In genomic region chr19:47643910-47644309, GRCm38 (mm10) we compare ENCODE assay signal across 24 mouse cellular contexts. TPM values are rescaled to one million over a fixed set of nuclear protein-coding genes. Genes with fewer than 3 reads are reported as not detected.
A peak's percentile ranks its signal among the peaks of the same experiment; 100 is the strongest.
DNase-seq lines count a peak whose midpoint lies in the region; ATAC-seq and TF ChIP-seq lines count a peak whose summit lies in the region.
"Had no signal": no experiment of that assay in that cellular context is flagged by ENCODE, and none has a peak within 500 bp of the region (broad histone marks: within the 10 kb centered on the region; RNA-seq: fewer than 3 reads in every experiment).

No protein-coding gene starts in this region.

- no peak for TF ChIP-seq EP300 in heart, postnatal 0 days (IDR thresholded peaks at IDR 0.05; ENCODE audit: low read depth)

- intact Hi-C loops in heart, postnatal 25 days (cut with DNase I), result loop anchor here (5.0 kb wide), 1 partner anchor 137 kb away; no protein-coding TSS in a partner anchor

- H3K9ac ChIP-seq in heart, embryonic 11.5 days (ENCODE audit: low read depth, low read length), result no peak overlapping the region
- no peak overlapping the region for H3K9ac ChIP-seq in heart, postnatal 0 days (replicated peaks; ENCODE audit: low read depth, low read length)
- H3K9ac ChIP-seq: forebrain, embryonic 13.5 days; hindbrain, embryonic 12.5 days; intestine, embryonic 15.5 days; limb, embryonic 13.5 days had no signal

- no peak overlapping the region for H3K4me2 ChIP-seq in heart, embryonic 11.5 days
- no peak overlapping the region for H3K4me2 ChIP-seq in heart, postnatal 0 days (ENCODE audit: low read depth, low read length)
- H3K4me2 ChIP-seq: forebrain, embryonic 13.5 days; hindbrain, embryonic 12.5 days; intestine, embryonic 15.5 days; limb, embryonic 13.5 days; liver, embryonic 11.5 days had no signal

- peaks cover 11% of the 10 kb centered on the region for H3K36me3 ChIP-seq in heart, embryonic 11.5 days (ENCODE audit: control insufficient read depth, insufficient read depth, low read length)
- peaks cover 66% of the 10 kb centered on the region for H3K36me3 ChIP-seq in heart, postnatal 0 days (replicated peaks; ENCODE audit: control insufficient read depth, insufficient read depth, low read length)

- peaks cover 9% of the 10 kb centered on the region; the same call in 1 of the 2 replicates for H3K4me1 ChIP-seq in heart, embryonic 11.5 days (ENCODE audit: control insufficient read depth, insufficient read depth, low read length)
- H3K4me1 ChIP-seq in heart, postnatal 0 days (ENCODE audit: control insufficient read depth, insufficient read depth), result 0 out of 2 replicates have a peak, but pooled peaks cover 5% of the 10 kb centered on the region
- H3K4me1 ChIP-seq: forebrain, embryonic 13.5 days; hindbrain, embryonic 12.5 days; intestine, embryonic 15.5 days; limb, embryonic 13.5 days had no signal

- H3K27me3 ChIP-seq in heart, embryonic 11.5 days (ENCODE audit: control insufficient read depth, insufficient read depth, low read length), result no peaks in the 10 kb centered on the region
- no peaks in the 10 kb centered on the region for H3K27me3 ChIP-seq in heart, postnatal 0 days (ENCODE audit: control insufficient read depth, insufficient read depth, low read length)
- H3K27me3 ChIP-seq: forebrain, embryonic 13.5 days; hindbrain, embryonic 12.5 days; intestine, embryonic 15.5 days; limb, embryonic 13.5 days had no signal

- WGBS in heart, embryonic 11.5 days (ENCODE audit: insufficient replicate concordance), result 43% methylated on average over 2 of the region's 2 CpGs
- 34% methylated on average over 2 of the region's 2 CpGs for WGBS in heart, postnatal 0 days

- DNase-seq in heart, postnatal 25 days (ENCODE audit: low spot score), result no peak
- DNase-seq in heart, postnatal 0 days (ENCODE audit: low spot score), result peak; percentile 22
- no peak for DNase-seq in heart, adult 9 months (ENCODE audit: low spot score in 2 of 2)
- DNase-seq in lung, postnatal 10 days, result peak; percentile 10
- no peak for DNase-seq in lung, postnatal 4 days
- DNase-seq: adrenal gland, adult 2 months; adrenal gland, postnatal 36 days; B cell, adult 2 months; cerebellum, adult 8-10 months; cerebellum, postnatal 25 days; gastrocnemius, postnatal 14 days; kidney, adult 2 months; layer of hippocampus, postnatal 36 days; midbrain, embryonic 14.5 days; retina, postnatal 1 day; right cerebral cortex, postnatal 14 days had no signal

- no peak for ATAC-seq in heart, embryonic 11.5 days (replicated peaks; ENCODE audit: insufficient number of reproducible peaks, low FRiP score, low TSS enrichment)
- no peak for ATAC-seq in heart, postnatal 0 days (ENCODE audit: insufficient read depth, low read depth)
- ATAC-seq: activated CD4-positive, CD25-positive, alpha-beta regulatory T cell, adult 4 months; forebrain, embryonic 13.5 days; hindbrain, postnatal 0 days; intestine, embryonic 15.5 days had no signal

- no peak for TF ChIP-seq CTCF in heart, postnatal 0 days (IDR thresholded peaks at IDR 0.05; ENCODE audit: low read depth)

- H3K27ac ChIP-seq in heart, embryonic 11.5 days (ENCODE audit: low read depth, low read length), result 0 out of 2 replicates have a peak overlapping the region, but pooled peaks have one; percentile 10
- H3K27ac ChIP-seq in heart, postnatal 0 days (ENCODE audit: low read depth), result peak overlapping the region; percentile 39
- H3K27ac ChIP-seq: forebrain, embryonic 13.5 days; hindbrain, embryonic 12.5 days; hindbrain, postnatal 0 days; intestine, embryonic 15.5 days; limb, embryonic 13.5 days had no signal

- no peaks in the 10 kb centered on the region for H3K9me3 ChIP-seq in heart, embryonic 11.5 days (replicated peaks; ENCODE audit: control insufficient read depth, low read length)
- no peaks in the 10 kb centered on the region for H3K9me3 ChIP-seq in heart, postnatal 0 days (replicated peaks; ENCODE audit: control insufficient read depth, low read length)
- H3K9me3 ChIP-seq: forebrain, embryonic 13.5 days; hindbrain, embryonic 12.5 days; intestine, embryonic 15.5 days; limb, embryonic 13.5 days had no signal

- no peak overlapping the region for H3K4me3 ChIP-seq in heart, embryonic 11.5 days (ENCODE audit: low read depth, low read length)
- no peak overlapping the region for H3K4me3 ChIP-seq in heart, postnatal 0 days (ENCODE audit: low read depth, low read length)
- H3K4me3 ChIP-seq: forebrain, embryonic 13.5 days; hindbrain, embryonic 12.5 days; intestine, embryonic 15.5 days; limb, embryonic 13.5 days had no signal

RNA-seq across cellular contexts. Expression of gene Col17a1, which starts 48.0 kb away (rescaled TPM):
- polyA plus RNA-seq in heart, embryonic 11.5 days (2014; fragmentation: Nextera tagmentation; extraction: Ambion mirVana), result 0.41 and 0.44 TPM in 2 replicates
- total RNA-seq in heart, postnatal 25 days (2021), result not detected
- 2.0 TPM in 1 of 2 replicates, not detected in the other for total RNA-seq in heart, postnatal 0 days (2014; rRNA removed; ENCODE audit: low replicate concordance)
- polyA plus RNA-seq in heart, postnatal 0 days (2015; fragmentation: Nextera tagmentation; extraction: Ambion mirVana), result 0.26 and 0.27 TPM in 2 replicates
- total RNA-seq: adrenal gland, adult 2 months had no signal
- polyA plus RNA-seq: activated CD4-positive, CD25-positive, alpha-beta regulatory T cell, adult 4 months had no signal

Comparison
In these comparisons a context has a peak if more than half of its experiments do, and no peak if none do; other contexts are left out.
1. DNase-seq: peak in heart, postnatal 0 days (single experiment) and lung, postnatal 10 days (single experiment); none in heart, postnatal 25 days (single experiment), heart, adult 9 months (0 of 2) and lung, postnatal 4 days (0 of 2).